Mouse (Mus musculus): ENCODE results near the gene Adnp. TPM values are rescaled to one million over a fixed set of nuclear protein-coding genes. Genes with fewer than 3 reads are reported as not detected.

Gene Adnp
- total RNA-seq, 2 experiments from 2014 or later, result 32.6 to 33.2 TPM

GRCm38 (mm10) chr2:168207883-168208282 is 971 bp upstream of the Adnp start:
- intact Hi-C loops (cut with DNase I), result loop anchor here (2.0 kb wide), 1 partner anchor 23 kb away; the partner anchor contains the start of genes Dpm1, Gm20716 and Mocs3
- no peak for DNase-seq

- intact Hi-C loops (cut with DNase I), result loop anchor here (2.0 kb wide), 2 partner anchors 25 to 91 kb away; partner anchors contain the start of genes Dpm1, Gm20716 and Mocs3
- peak in 1 of 2 experiments; percentile 23 for DNase-seq
Observed at GRCm38 (mm10) chr2:168205681-168206631, 956 bp downstream of the Adnp start.

- intact Hi-C loops (cut with DNase I), result loop anchor here (2.0 kb wide), 1 partner anchor 90 kb away; no protein-coding TSS in a partner anchor
- DNase-seq, result peak; percentile 75 to 76
Observed at GRCm38 (mm10) chr2:168205265-168205664, 1.6 kb downstream of the Adnp start.

- no peak for DNase-seq
- intact Hi-C loops (cut with DNase I), result loop anchor here (2.0 kb wide), 1 partner anchor 90 kb away; no protein-coding TSS in a partner anchor
Observed at GRCm38 (mm10) chr2:168204476-168204999, 2.4 kb downstream of the Adnp start.

- DNase-seq, result no peak
- intact Hi-C loops (cut with DNase I), result no loop called here
Observed at GRCm38 (mm10) chr2:168200014-168200691, 6.8 kb downstream of the Adnp start.

GRCm38 (mm10) chr2:168199476-168199875 is 7.4 kb downstream of the Adnp start:
- DNase-seq, result no peak
- intact Hi-C loops (cut with DNase I), result no loop called here

GRCm38 (mm10) chr2:168198421-168198820 is 8.5 kb downstream of the Adnp start:
- DNase-seq, result no peak
- intact Hi-C loops (cut with DNase I), result no loop called here

GRCm38 (mm10) chr2:168195721-168196120 is 11.2 kb downstream of the Adnp start:
- intact Hi-C loops (cut with DNase I), result no loop called here

GRCm38 (mm10) chr2:168193685-168194084 is 13.2 kb downstream of the Adnp start:
- no peak for DNase-seq
- intact Hi-C loops (cut with DNase I), result no loop called here

More at GRCm38 (mm10) chr2:168195721-168196120, 11.2 kb downstream of the Adnp start:
- no peak for DNase-seq

GRCm38 (mm10) chr2:168191856-168192255 is 15.1 kb downstream of the Adnp start:
- DNase-seq, result no peak
- intact Hi-C loops (cut with DNase I), result no loop called here

GRCm38 (mm10) chr2:168175946-168176345 is 31.0 kb downstream of the Adnp start:
- intact Hi-C loops (cut with DNase I), result no loop called here
- no peak for DNase-seq

- DNase-seq, result peak; percentile 54
- intact Hi-C loops (cut with DNase I), result no loop called here
Observed at GRCm38 (mm10) chr2:168170167-168170685, 36.7 kb downstream of the Adnp start.

- intact Hi-C loops (cut with DNase I), result no loop called here
- no peak for DNase-seq
Observed at GRCm38 (mm10) chr2:168169800-168170113, 37.2 kb downstream of the Adnp start.

GRCm38 (mm10) chr2:168168892-168169799 is 37.8 kb downstream of the Adnp start:
- intact Hi-C loops (cut with DNase I), result no loop called here

GRCm38 (mm10) chr2:168167781-168168180 is 39.1 kb downstream of the Adnp start:
- intact Hi-C loops (cut with DNase I), result no loop called here
- DNase-seq, result no peak

More at GRCm38 (mm10) chr2:168168892-168169799, 37.8 kb downstream of the Adnp start:
- DNase-seq, result no peak

GRCm38 (mm10) chr2:168166750-168167460 is 40.0 kb downstream of the Adnp start:
- no peak for DNase-seq
- intact Hi-C loops (cut with DNase I), result no loop called here

- intact Hi-C loops (cut with DNase I), result no loop called here
Observed at GRCm38 (mm10) chr2:168161978-168162377, 44.9 kb downstream of the Adnp start.

GRCm38 (mm10) chr2:168161514-168161971 is 45.4 kb downstream of the Adnp start:
- no peak for DNase-seq
- intact Hi-C loops (cut with DNase I), result no loop called here

More at GRCm38 (mm10) chr2:168161978-168162377, 44.9 kb downstream of the Adnp start:
- no peak for DNase-seq

- intact Hi-C loops (cut with DNase I), result no loop called here
- no peak for DNase-seq
Observed at GRCm38 (mm10) chr2:168160370-168160930, 46.5 kb downstream of the Adnp start.

Measured in heart, postnatal 36 days (tissue).